Mouse (Mus musculus): ENCODE results near the gene Vamp4. TPM values are rescaled to one million over a fixed set of nuclear protein-coding genes. Genes with fewer than 3 reads are reported as not detected.

Gene Vamp4
- total and polyA plus RNA-seq, 3 experiments, result 9.6 to 17.1 TPM; not detected in 1

GRCm38 (mm10) chr1:162636516-162636915 lies 66.2 kb downstream of the Vamp4 start:
- TF ChIP-seq RCOR1 (IDR thresholded peaks at IDR 0.05; ENCODE audit: low read depth, low read length) (no peak), ETS1 (IDR thresholded peaks at IDR 0.05; ENCODE audit: low read depth, low read length) (no peak), ELF1 (IDR thresholded peaks at IDR 0.05; ENCODE audit: low read depth, low read length) (no peak), BHLHE40 (IDR thresholded peaks at IDR 0.05; ENCODE audit: borderline replicate concordance, low read depth, low read length) (no peak), UBTF (IDR thresholded peaks at IDR 0.05; ENCODE audit: borderline replicate concordance, insufficient read depth, low read depth, low read length) (no peak), POLR2A (IDR thresholded peaks at IDR 0.05; ENCODE audit: control insufficient read depth in 1 of 2, insufficient read depth in 1 of 2, low read depth in 1 of 2, low read length in 2 of 2, poor library complexity in 1 of 2) (no peak), MXI1 (IDR thresholded peaks at IDR 0.05; ENCODE audit: low read depth, low read length) (no peak), ZKSCAN1 (IDR thresholded peaks at IDR 0.05; ENCODE audit: low read depth, low read length) (no peak)
- Histone ChIP-seq H3K27me3 (ENCODE audit: control insufficient read depth in 1 of 2, insufficient read depth in 2 of 2, low read length in 2 of 2) (peaks cover 0 to 5% of the 10 kb centered on the region in 2 experiments; a peak in 3 of 4 replicates), H3K27ac (ENCODE audit: control insufficient read depth, low read depth, low read length) (no peak overlapping the region), H3K36me3 (ENCODE audit: control insufficient read depth in 1 of 2, insufficient read depth in 2 of 2, low read length in 2 of 2) (no peaks in the 10 kb centered on the region), H3K9ac (ENCODE audit: control insufficient read depth, low read depth, low read length, poor library complexity, severe bottlenecking) (no peak overlapping the region), H3K9me3 (replicated peaks; ENCODE audit: insufficient read depth, low read length) (no peaks in the 10 kb centered on the region), H3K4me3 (ENCODE audit: control insufficient read depth in 1 of 2, insufficient read depth in 1 of 2, low read depth in 2 of 2, low read length in 2 of 2) (no peak overlapping the region), H3K4me1 (ENCODE audit: control insufficient read depth in 1 of 2, insufficient read depth in 2 of 2, low read length in 2 of 2) (no peaks in the 10 kb centered on the region), H3K79me2 (ENCODE audit: control insufficient read depth, insufficient read depth, low read length, poor library complexity) (no peaks in the 10 kb centered on the region)
- DNase-seq (ENCODE audit: low read depth, low spot score), result no peak

DNA sequence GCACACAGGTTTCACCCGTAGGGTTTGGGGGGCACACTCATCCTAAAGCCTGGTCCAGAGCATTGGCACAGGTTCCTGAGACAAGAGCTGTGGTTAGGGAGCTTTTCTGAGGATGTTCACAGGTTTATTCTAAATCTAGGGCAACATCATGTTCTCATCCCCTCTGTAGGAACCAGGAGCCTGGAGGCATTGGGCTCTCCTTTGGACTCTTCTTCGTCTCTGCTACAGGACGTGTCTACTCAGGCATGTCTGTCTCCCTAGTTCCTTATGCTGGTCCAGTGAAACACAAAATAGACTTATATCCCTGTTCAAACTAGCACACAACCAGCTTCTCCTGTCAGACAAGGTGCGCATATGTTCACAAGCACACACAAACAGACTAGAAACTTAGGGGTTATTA lies 68.2 kb downstream of the Vamp4 start:
- Histone ChIP-seq H3K4me1 (ENCODE audit: control insufficient read depth in 1 of 2, insufficient read depth in 2 of 2, low read length in 2 of 2) (no peaks in the 10 kb centered on the region), H3K4me3 (ENCODE audit: control insufficient read depth in 1 of 2, insufficient read depth in 1 of 2, low read depth in 2 of 2, low read length in 2 of 2) (no peak overlapping the region), H3K27me3 (ENCODE audit: control insufficient read depth in 1 of 2, insufficient read depth in 2 of 2, low read length in 2 of 2) (peaks cover 0 to 5% of the 10 kb centered on the region in 2 experiments; a peak in 3 of 4 replicates), H3K79me2 (ENCODE audit: control insufficient read depth, insufficient read depth, low read length, poor library complexity) (no peaks in the 10 kb centered on the region), H3K27ac (ENCODE audit: control insufficient read depth, low read depth, low read length) (no peak overlapping the region), H3K36me3 (ENCODE audit: control insufficient read depth in 1 of 2, insufficient read depth in 2 of 2, low read length in 2 of 2) (no peaks in the 10 kb centered on the region), H3K9me3 (replicated peaks; ENCODE audit: insufficient read depth, low read length) (no peaks in the 10 kb centered on the region), H3K9ac (ENCODE audit: control insufficient read depth, low read depth, low read length, poor library complexity, severe bottlenecking) (no peak overlapping the region)
- DNase-seq (ENCODE audit: low read depth, low spot score), result no peak
- TF ChIP-seq RAD21 (IDR thresholded peaks at IDR 0.05; ENCODE audit: low read depth, low read length), result no peak

- Histone ChIP-seq H3K9ac (ENCODE audit: control insufficient read depth, low read depth, low read length, poor library complexity, severe bottlenecking) (no peak within 1 kb of the TSS), H3K4me3 (ENCODE audit: control insufficient read depth in 1 of 2, insufficient read depth in 1 of 2, low read depth in 2 of 2, low read length in 2 of 2) (no peak within 1 kb of the TSS), H3K27me3 (ENCODE audit: control insufficient read depth in 1 of 2, insufficient read depth in 2 of 2, low read length in 2 of 2) (peaks cover 0 to 5% of the 10 kb centered on the region in 2 experiments; a peak in 3 of 4 replicates), H3K36me3 (ENCODE audit: control insufficient read depth in 1 of 2, insufficient read depth in 2 of 2, low read length in 2 of 2) (no peaks in the 10 kb centered on the region), H3K4me1 (ENCODE audit: control insufficient read depth in 1 of 2, insufficient read depth in 2 of 2, low read length in 2 of 2) (no peaks in the 10 kb centered on the region), H3K79me2 (ENCODE audit: control insufficient read depth, insufficient read depth, low read length, poor library complexity) (no peaks in the 10 kb centered on the region), H3K9me3 (replicated peaks; ENCODE audit: insufficient read depth, low read length) (no peaks in the 10 kb centered on the region), H3K27ac (ENCODE audit: control insufficient read depth, low read depth, low read length) (no peak within 1 kb of the TSS)
- TF ChIP-seq CHD2 (IDR thresholded peaks at IDR 0.05; ENCODE audit: low read length) (no peak), POLR2AphosphoS2 (IDR thresholded peaks at IDR 0.05; ENCODE audit: low read length) (no peak), GABPA (IDR thresholded peaks at IDR 0.05; ENCODE audit: low read depth, low read length) (no peak), MYC (IDR thresholded peaks at IDR 0.05; ENCODE audit: low read depth, low read length) (no peak), ZKSCAN1 (IDR thresholded peaks at IDR 0.05; ENCODE audit: low read depth, low read length) (no peak), E2F4 (IDR thresholded peaks at IDR 0.05; ENCODE audit: borderline replicate concordance, low read depth, low read length) (no peak), SMC3 (IDR thresholded peaks at IDR 0.05; ENCODE audit: low read depth, low read length) (no peak)
- DNase-seq (ENCODE audit: low read depth, low spot score), result no peak
These were observed 68.9 kb downstream of the Vamp4 start, which contains the start of gene Myoc for GRCm38 (mm10) chr1:162639051-162639750. TSS of gene Myoc (plus strand) at chr1:162639155.

All from MEL (cell line).